Mouse (Mus musculus) thymus, adult 2 months (tissue): ENCODE measurements around the gene Slc39a8. TPM values are rescaled to one million over a fixed set of nuclear protein-coding genes. Genes with fewer than 3 reads are reported as not detected.

Experiments used
- DNase-seq: peaks from one replicate; pipeline ENCODE4 v3.0.0; 2021
- H3K27ac ChIP-seq: fragments of 200-500 bp; 2 replicates; pipeline ENCODE4 v1.5.1; 2012; ENCODE audit warnings: low read length, control low read depth; ENCODE audit not compliant: control insufficient read depth, insufficient read depth
- H3K27me3 ChIP-seq: fragments of 200-500 bp; 2 replicates; pipeline ENCODE4 v1.6.1; 2012; ENCODE audit warnings: mild to moderate bottlenecking, low read length, moderate library complexity, mixed read lengths; ENCODE audit not compliant: control insufficient read depth, insufficient read depth
- H3K36me3 ChIP-seq: fragments of 200-500 bp; 2 replicates; pipeline ENCODE4 v1.6.1; 2012; ENCODE audit warnings: mild to moderate bottlenecking, low read length, moderate library complexity; ENCODE audit not compliant: control insufficient read depth, insufficient read depth
- H3K4me1 ChIP-seq: fragments of 200-500 bp; replicated peaks from 2 replicates; pipeline ENCODE4 v1.6.1; 2012; ENCODE audit warnings: low read length; ENCODE audit not compliant: control insufficient read depth, insufficient read depth
- H3K4me3 ChIP-seq: fragments of 200-500 bp; 2 replicates; pipeline ENCODE4 v1.5.1; 2012; ENCODE audit warnings: mild to moderate bottlenecking, low read length, control low read depth, moderate library complexity; ENCODE audit not compliant: control insufficient read depth, insufficient read depth
- CTCF ChIP-seq: fragments of 200-500 bp; IDR thresholded peaks from 2 replicates; pipeline ENCODE4 v1.5.1; 2012; ENCODE audit warnings: mild to moderate bottlenecking, control low read depth, low read length, moderate library complexity, borderline replicate concordance; ENCODE audit not compliant: control insufficient read depth, poor library complexity, insufficient read depth; ENCODE audit errors: extremely low read depth
- POLR2A ChIP-seq: fragments of 200-500 bp; IDR thresholded peaks from 2 replicates; pipeline ENCODE4 v1.6.1; 2012; ENCODE audit warnings: mild to moderate bottlenecking, low read length, control low read depth, moderate library complexity; ENCODE audit not compliant: control insufficient read depth, poor library complexity, insufficient read depth; ENCODE audit errors: extremely low read depth
- WGBS: fragments of 180-500 bp; shearing (Covaris S2); methylation state at CpG from one replicate; pipeline ENCODE4 v1.1.7; 2018; 5-methylcytosine and 5-hydroxymethylcytosine counted together
- polyA plus RNA-seq: library from polyadenylated mRNA; depleted of rRNA; stranded (reverse); fragments of >200 nt; gene quantifications from 2 replicates; pipeline ENCODE4 v1.2.3, GENCODE M21; 2012

Gene Slc39a8
- polyA plus RNA-seq, 1 experiment = 5.0 TPM

GRCm38 (mm10) chr3:135854985-135855340 is 29.9 kb downstream of the Slc39a8 start:
- no peak overlapping the region for H3K27ac ChIP-seq
- WGBS = 96% methylated on average over 6 of the region's 6 CpGs
- DNase-seq = no peak
- H3K4me1 ChIP-seq = no peaks in the 10 kb centered on the region
- no peaks in the 10 kb centered on the region for H3K27me3 ChIP-seq
- no peak for TF ChIP-seq POLR2A
- TF ChIP-seq CTCF = no peak
- H3K36me3 ChIP-seq = no peaks in the 10 kb centered on the region
- H3K4me3 ChIP-seq = no peak overlapping the region

DNA sequence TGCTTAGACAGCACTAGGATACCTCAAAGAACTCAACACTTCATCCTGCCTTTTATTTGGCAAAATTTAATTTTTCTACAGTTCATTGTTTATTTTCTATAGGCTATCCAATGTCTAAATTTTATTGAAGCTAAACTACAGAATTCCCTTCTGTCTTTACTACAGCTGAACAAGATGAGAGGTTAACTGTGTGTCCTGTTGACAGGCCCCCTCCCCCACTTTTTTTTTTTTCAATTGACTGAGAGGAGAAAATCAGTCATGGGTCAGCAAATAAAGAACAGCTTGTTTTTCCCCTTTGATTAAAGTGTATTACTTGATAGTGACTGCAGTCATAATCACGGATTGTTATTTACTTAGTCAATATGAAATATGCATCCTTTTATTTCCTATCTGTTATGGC is 31.2 kb downstream of the Slc39a8 start:
- no peak for DNase-seq
- Histone ChIP-seq H3K36me3 (no peaks in the 10 kb centered on the region), H3K4me1 (no peaks in the 10 kb centered on the region), H3K27ac (no peak overlapping the region), H3K4me3 (no peak overlapping the region), H3K27me3 (no peaks in the 10 kb centered on the region)
- WGBS = 92% methylated on average over 1 of the region's 1 CpGs
- no peak for TF ChIP-seq POLR2A

DNA sequence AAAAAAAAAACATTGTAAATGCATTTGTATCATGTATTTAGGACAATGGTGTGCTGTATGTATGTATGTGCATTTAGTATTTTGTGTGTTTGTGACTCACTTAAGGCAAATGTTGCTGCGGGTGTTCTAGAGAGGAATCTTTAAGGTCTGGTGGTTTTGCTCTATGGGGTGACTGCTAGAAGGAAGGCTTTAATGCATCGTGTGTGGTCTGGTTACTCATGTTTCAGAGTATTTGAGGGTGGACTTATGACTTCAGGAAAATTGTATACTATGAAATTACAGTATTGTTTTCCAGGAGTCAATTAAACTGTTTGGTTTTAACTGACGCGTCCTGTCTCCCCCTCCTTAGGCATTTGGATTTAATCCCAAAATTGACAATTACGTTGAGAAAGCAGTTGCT is 32.1 kb downstream of the Slc39a8 start:
- no peaks in the 10 kb centered on the region for H3K4me1 ChIP-seq
- no peaks in the 10 kb centered on the region for H3K36me3 ChIP-seq
- no peak overlapping the region for H3K4me3 ChIP-seq
- 92% methylated on average over 5 of the region's 5 CpGs for WGBS
- H3K27me3 ChIP-seq = no peaks in the 10 kb centered on the region
- H3K27ac ChIP-seq = no peak overlapping the region
- TF ChIP-seq CTCF (no peak), POLR2A (no peak)
- DNase-seq = no peak

DNA sequence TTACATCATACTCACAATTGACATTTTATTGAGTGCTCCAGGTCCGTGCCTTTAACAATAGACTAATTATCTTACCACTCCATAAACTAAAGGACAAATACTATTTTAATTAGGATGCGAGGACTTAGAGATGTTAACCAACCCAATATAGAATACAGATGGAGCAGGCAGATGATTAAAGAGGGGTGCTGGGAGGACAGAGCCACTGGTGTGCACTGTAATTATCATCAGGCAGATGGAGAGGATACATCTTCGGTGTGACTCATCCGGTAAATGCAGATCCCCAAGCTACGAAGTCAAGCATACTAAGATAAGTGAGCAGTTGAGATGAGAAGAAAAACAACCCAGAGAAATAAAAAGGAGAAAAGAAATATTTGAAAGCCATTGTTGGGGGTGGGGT is 34.4 kb downstream of the Slc39a8 start:
- DNase-seq = no peak
- no peaks in the 10 kb centered on the region for H3K27me3 ChIP-seq
- TF ChIP-seq CTCF = no peak
- TF ChIP-seq POLR2A = no peak
- H3K4me3 ChIP-seq = no peak overlapping the region
- no peak overlapping the region for H3K27ac ChIP-seq
- WGBS = 99% methylated on average over 5 of the region's 5 CpGs
- H3K36me3 ChIP-seq = no peaks in the 10 kb centered on the region
- H3K4me1 ChIP-seq = no peaks in the 10 kb centered on the region

- Histone ChIP-seq H3K4me3 (no peak overlapping the region), H3K27me3 (no peaks in the 10 kb centered on the region), H3K36me3 (no peaks in the 10 kb centered on the region), H3K4me1 (no peaks in the 10 kb centered on the region), H3K27ac (no peak overlapping the region)
- 68% methylated on average over 9 of the region's 9 CpGs for WGBS
- no peak for TF ChIP-seq POLR2A
- TF ChIP-seq CTCF = no peak
- DNase-seq = peak; percentile 5
Measured at GRCm38 (mm10) chr3:135862804-135863203, 37.7 kb downstream of the Slc39a8 start.

- no peak overlapping the region for H3K27ac ChIP-seq
- no peaks in the 10 kb centered on the region for H3K36me3 ChIP-seq
- no peaks in the 10 kb centered on the region for H3K27me3 ChIP-seq
- no peak overlapping the region for H3K4me3 ChIP-seq
- H3K4me1 ChIP-seq = no peaks in the 10 kb centered on the region
- TF ChIP-seq CTCF = no peak
- no peak for TF ChIP-seq POLR2A
- no peak for DNase-seq
- 88% methylated on average over 4 of the region's 4 CpGs for WGBS
Measured at GRCm38 (mm10) chr3:135869041-135869440, 44.0 kb downstream of the Slc39a8 start.

- H3K27ac ChIP-seq = no peak overlapping the region
- H3K4me3 ChIP-seq = no peak overlapping the region
- no peaks in the 10 kb centered on the region for H3K4me1 ChIP-seq
- no peaks in the 10 kb centered on the region for H3K36me3 ChIP-seq
- 95% methylated on average over 5 of the region's 5 CpGs for WGBS
- TF ChIP-seq POLR2A (no peak), CTCF (no peak)
- DNase-seq = no peak
- no peaks in the 10 kb centered on the region for H3K27me3 ChIP-seq
Measured at GRCm38 (mm10) chr3:135872325-135872724, 47.2 kb downstream of the Slc39a8 start.

DNA sequence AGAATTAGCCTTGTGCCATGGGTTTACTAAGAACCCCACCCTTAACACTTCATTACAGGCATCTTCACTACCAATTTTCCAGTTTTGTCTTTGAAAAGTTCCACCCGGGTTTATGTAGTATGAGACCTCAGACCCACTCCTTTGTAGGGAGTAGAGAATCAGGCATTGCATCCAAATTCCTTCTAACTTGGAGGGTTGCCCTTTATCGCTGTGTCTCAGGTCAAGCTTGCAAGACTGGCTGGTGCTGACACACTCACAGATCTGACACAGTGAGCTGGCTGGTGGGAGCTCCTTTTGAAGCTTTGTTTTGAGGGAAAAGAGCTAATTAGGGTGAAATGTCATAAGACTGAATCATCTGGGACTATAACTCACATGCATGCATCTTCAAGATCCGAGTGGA is 48.5 kb downstream of the Slc39a8 start:
- 89% methylated on average over 3 of the region's 3 CpGs for WGBS
- H3K36me3 ChIP-seq = no peaks in the 10 kb centered on the region
- DNase-seq = no peak
- H3K27ac ChIP-seq = no peak overlapping the region
- no peaks in the 10 kb centered on the region for H3K27me3 ChIP-seq
- H3K4me1 ChIP-seq = no peaks in the 10 kb centered on the region
- H3K4me3 ChIP-seq = no peak overlapping the region
- TF ChIP-seq POLR2A (no peak), CTCF (no peak)
